Mouse (Mus musculus): ENCODE data around the gene Nat8f2. TPM values are rescaled to one million over a fixed set of nuclear protein-coding genes. Genes with fewer than 3 reads are reported as not detected.
"Not testable (repeated sequence)": the region's sequence is repeated elsewhere in the genome, so short reads cannot be mapped to it uniquely, and the experiment has no call there.

Gene Nat8f2
- polyA plus RNA-seq, 1 experiment from 2014 or later = not detected

GRCm38 (mm10) chr6:85838674-85839073 is 30.3 kb downstream of the Nat8f2 start:
- ATAC-seq (ENCODE audit: low FRiP score, low TSS enrichment) = no peak
- no peak for DNase-seq (ENCODE audit: low spot score)
- TF ChIP-seq CTCF (IDR thresholded peaks at IDR 0.05; ENCODE audit: low read depth) = no peak
- TF ChIP-seq EP300 (optimal IDR thresholded peaks at IDR 0.05) = no peak
- Histone ChIP-seq H3K9ac (ENCODE audit: low read length) (no peak overlapping the region), H3K27me3 (ENCODE audit: control insufficient read depth, insufficient read depth, low read length) (no peaks in the 10 kb centered on the region), H3K4me3 (ENCODE audit: low read depth, low read length) (no peak overlapping the region), H3K27ac (replicated peaks) (no peak overlapping the region), H3K36me3 (ENCODE audit: control insufficient read depth, insufficient read depth, low read length) (no peaks in the 10 kb centered on the region), H3K9me3 (ENCODE audit: control insufficient read depth, low read length) (no peaks in the 10 kb centered on the region), H3K4me2 (replicated peaks; ENCODE audit: low read depth) (no peak overlapping the region), H3K4me1 (replicated peaks; ENCODE audit: control insufficient read depth, insufficient read depth) (no peaks in the 10 kb centered on the region)
- WGBS = 72% methylated on average over 8 of the region's 8 CpGs

GRCm38 (mm10) chr6:85837307-85837706 is 31.7 kb downstream of the Nat8f2 start:
- H3K9me3 ChIP-seq (ENCODE audit: control insufficient read depth, low read length); H3K27me3 ChIP-seq (ENCODE audit: control insufficient read depth, insufficient read depth, low read length); H3K4me1 ChIP-seq (replicated peaks; ENCODE audit: control insufficient read depth, insufficient read depth); H3K4me3 ChIP-seq (ENCODE audit: low read depth, low read length); H3K9ac ChIP-seq (ENCODE audit: low read length); H3K36me3 ChIP-seq (ENCODE audit: control insufficient read depth, insufficient read depth, low read length); H3K27ac ChIP-seq (replicated peaks): not testable (repeated sequence)
- H3K4me2 ChIP-seq (replicated peaks; ENCODE audit: low read depth) = peak overlapping the region; percentile 29; the same call in 1 of the 2 replicates
- WGBS = 10% methylated on average over 5 of the region's 12 CpGs
- DNase-seq (ENCODE audit: low spot score) (peak; percentile 72), ATAC-seq (ENCODE audit: low FRiP score, low TSS enrichment) (peak; percentile 85)
- peak; percentile 61 for TF ChIP-seq CTCF (IDR thresholded peaks at IDR 0.05; ENCODE audit: low read depth)

- not testable (repeated sequence) for H3K36me3 ChIP-seq (ENCODE audit: control insufficient read depth, insufficient read depth, low read length); H3K27me3 ChIP-seq (ENCODE audit: control insufficient read depth, insufficient read depth, low read length); H3K4me3 ChIP-seq (ENCODE audit: low read depth, low read length); H3K4me1 ChIP-seq (replicated peaks; ENCODE audit: control insufficient read depth, insufficient read depth); ATAC-seq (ENCODE audit: low FRiP score, low TSS enrichment); H3K27ac ChIP-seq (replicated peaks); H3K9ac ChIP-seq (ENCODE audit: low read length); H3K9me3 ChIP-seq (ENCODE audit: control insufficient read depth, low read length); H3K4me2 ChIP-seq (replicated peaks; ENCODE audit: low read depth)
- DNase-seq (ENCODE audit: low spot score) = peak; percentile 69
- 14% methylated on average over 7 of the region's 9 CpGs for WGBS
- TF ChIP-seq CTCF (IDR thresholded peaks at IDR 0.05; ENCODE audit: low read depth) = peak; percentile 58
Measured at GRCm38 (mm10) chr6:85836827-85837226, 32.1 kb downstream of the Nat8f2 start.

- not testable (repeated sequence) for H3K9ac ChIP-seq (ENCODE audit: low read length); H3K9me3 ChIP-seq (ENCODE audit: control insufficient read depth, low read length); H3K4me2 ChIP-seq (replicated peaks; ENCODE audit: low read depth); H3K27ac ChIP-seq (replicated peaks); H3K27me3 ChIP-seq (ENCODE audit: control insufficient read depth, insufficient read depth, low read length); H3K4me1 ChIP-seq (replicated peaks; ENCODE audit: control insufficient read depth, insufficient read depth); DNase-seq (ENCODE audit: low spot score); H3K36me3 ChIP-seq (ENCODE audit: control insufficient read depth, insufficient read depth, low read length); H3K4me3 ChIP-seq (ENCODE audit: low read depth, low read length); ATAC-seq (ENCODE audit: low FRiP score, low TSS enrichment)
- 64% methylated on average over 5 of the region's 5 CpGs for WGBS
Measured at GRCm38 (mm10) chr6:85836098-85836497, 32.9 kb downstream of the Nat8f2 start.

GRCm38 (mm10) chr6:85835104-85835503 is 33.9 kb downstream of the Nat8f2 start:
- not testable (repeated sequence) for H3K36me3 ChIP-seq (ENCODE audit: control insufficient read depth, insufficient read depth, low read length); H3K9ac ChIP-seq (ENCODE audit: low read length); DNase-seq (ENCODE audit: low spot score); ATAC-seq (ENCODE audit: low FRiP score, low TSS enrichment); H3K9me3 ChIP-seq (ENCODE audit: control insufficient read depth, low read length); H3K4me1 ChIP-seq (replicated peaks; ENCODE audit: control insufficient read depth, insufficient read depth); H3K4me3 ChIP-seq (ENCODE audit: low read depth, low read length); H3K27me3 ChIP-seq (ENCODE audit: control insufficient read depth, insufficient read depth, low read length); H3K27ac ChIP-seq (replicated peaks); H3K4me2 ChIP-seq (replicated peaks; ENCODE audit: low read depth)
- whole genome bisulfite sequencing = 56% methylated on average over 1 of the region's 2 CpGs

- ATAC-seq (ENCODE audit: low FRiP score, low TSS enrichment); DNase-seq (ENCODE audit: low spot score); H3K4me1 ChIP-seq (replicated peaks; ENCODE audit: control insufficient read depth, insufficient read depth); H3K36me3 ChIP-seq (ENCODE audit: control insufficient read depth, insufficient read depth, low read length); H3K27me3 ChIP-seq (ENCODE audit: control insufficient read depth, insufficient read depth, low read length); H3K9ac ChIP-seq (ENCODE audit: low read length); H3K4me2 ChIP-seq (replicated peaks; ENCODE audit: low read depth); H3K9me3 ChIP-seq (ENCODE audit: control insufficient read depth, low read length); H3K4me3 ChIP-seq (ENCODE audit: low read depth, low read length); H3K27ac ChIP-seq (replicated peaks): not testable (repeated sequence)
Measured at GRCm38 (mm10) chr6:85834504-85835100, 34.4 kb downstream of the Nat8f2 start.

All from stomach, postnatal 0 days (tissue).